12 mouse cellular contexts compared by ENCODE assay signal in the genomic region with DNA sequence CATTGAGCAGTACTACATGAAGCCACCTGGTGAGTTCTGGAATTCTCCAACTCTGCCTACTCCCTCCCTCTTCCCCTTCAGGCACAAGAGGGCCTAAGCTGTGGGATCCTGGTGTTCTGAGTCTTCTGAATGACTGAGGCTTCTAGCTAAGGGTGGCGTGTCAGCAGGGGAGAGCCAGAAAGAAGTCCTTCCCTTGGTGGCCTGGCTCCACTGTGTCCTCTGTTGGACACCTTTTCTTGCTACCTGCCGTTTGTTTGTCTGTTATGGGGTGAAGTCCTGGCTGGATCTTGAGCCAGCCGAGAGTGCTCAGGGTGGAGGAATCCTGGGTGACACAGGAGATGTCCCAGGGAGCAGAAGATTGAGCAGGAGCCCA. TPM values are rescaled to one million over a fixed set of nuclear protein-coding genes. Genes with fewer than 3 reads are reported as not detected.
DNase-seq lines count a peak whose midpoint lies in the region; ATAC-seq lines count a peak whose summit lies in the region.
"Had no signal": no experiment of that assay in that cellular context is flagged by ENCODE, and none has a peak within 500 bp of the region (broad histone marks: within the 10 kb centered on the region; RNA-seq: fewer than 3 reads in every experiment).

No protein-coding gene starts in this region.

- H3K4me1 ChIP-seq in neural tube, embryonic 12.5 days = peaks cover 42% of the 10 kb centered on the region
- H3K4me1 ChIP-seq in hindbrain, embryonic 12.5 days = peaks cover 31% of the 10 kb centered on the region
- peaks cover 29% of the 10 kb centered on the region for H3K4me1 ChIP-seq in midbrain, embryonic 14.5 days (ENCODE audit: control insufficient read depth, insufficient read depth, low read length)

- peak overlapping the region; percentile 80; the same call in 1 of the 2 replicates for H3K4me3 ChIP-seq in neural tube, embryonic 12.5 days
- peak overlapping the region; percentile 77 for H3K4me3 ChIP-seq in hindbrain, embryonic 12.5 days
- peak overlapping the region; percentile 85 for H3K4me3 ChIP-seq in midbrain, embryonic 14.5 days (replicated peaks; ENCODE audit: low read depth, low read length)

- WGBS in neural tube, embryonic 12.5 days = 91% methylated on average over 3 of the region's 3 CpGs
- WGBS in hindbrain, embryonic 12.5 days = 77% methylated on average over 3 of the region's 3 CpGs
- 88% methylated on average over 3 of the region's 3 CpGs for WGBS in midbrain, embryonic 14.5 days

- no peak for ATAC-seq in neural tube, embryonic 12.5 days (ENCODE audit: low FRiP score, low read depth)
- no peak for ATAC-seq in hindbrain, embryonic 12.5 days (ENCODE audit: low FRiP score)
- no peak for ATAC-seq in midbrain, embryonic 14.5 days (ENCODE audit: low FRiP score, low TSS enrichment)
- ATAC-seq: activated CD4-positive, CD25-positive, alpha-beta regulatory T cell, adult 4 months had no signal

- no peak overlapping the region for H3K27ac ChIP-seq in neural tube, embryonic 12.5 days
- H3K27ac ChIP-seq in hindbrain, embryonic 12.5 days = no peak overlapping the region
- no peak overlapping the region for H3K27ac ChIP-seq in midbrain, embryonic 14.5 days (replicated peaks; ENCODE audit: low read depth, low read length)
- H3K27ac ChIP-seq: heart, embryonic 13.5 days had no signal

- peaks cover 23% of the 10 kb centered on the region for H3K27me3 ChIP-seq in neural tube, embryonic 12.5 days (replicated peaks)
- H3K27me3 ChIP-seq in hindbrain, embryonic 12.5 days = peaks cover 23% of the 10 kb centered on the region
- no peaks in the 10 kb centered on the region for H3K27me3 ChIP-seq in midbrain, embryonic 14.5 days (ENCODE audit: control insufficient read depth, insufficient read depth, low read length)

- H3K9ac ChIP-seq in neural tube, embryonic 12.5 days = peak overlapping the region; percentile 83; the same call in 1 of the 2 replicates
- H3K9ac ChIP-seq in hindbrain, embryonic 12.5 days = no peak overlapping the region
- H3K9ac ChIP-seq in midbrain, embryonic 14.5 days (replicated peaks; ENCODE audit: low read length) = peak overlapping the region; percentile 88; the same call in 1 of the 2 replicates
- H3K9ac ChIP-seq: heart, embryonic 13.5 days; lung, embryonic 14.5 days had no signal

- H3K9me3 ChIP-seq in neural tube, embryonic 12.5 days = no peaks in the 10 kb centered on the region
- H3K9me3 ChIP-seq in hindbrain, embryonic 12.5 days (replicated peaks) = no peaks in the 10 kb centered on the region
- H3K9me3 ChIP-seq in midbrain, embryonic 14.5 days (ENCODE audit: control insufficient read depth, low read length) = no peaks in the 10 kb centered on the region
- H3K9me3 ChIP-seq: heart, embryonic 13.5 days had no signal

- H3K4me2 ChIP-seq in neural tube, embryonic 12.5 days (replicated peaks) = peak overlapping the region; percentile 83
- H3K4me2 ChIP-seq in hindbrain, embryonic 12.5 days (replicated peaks) = peak overlapping the region; percentile 78
- H3K4me2 ChIP-seq in midbrain, embryonic 14.5 days (ENCODE audit: low read length) = peak overlapping the region; percentile 64

- H3K36me3 ChIP-seq in neural tube, embryonic 12.5 days = peaks cover 18% of the 10 kb centered on the region
- H3K36me3 ChIP-seq in hindbrain, embryonic 12.5 days = peaks cover 17% of the 10 kb centered on the region
- peaks cover 21% of the 10 kb centered on the region for H3K36me3 ChIP-seq in midbrain, embryonic 14.5 days (ENCODE audit: control insufficient read depth, insufficient read depth, low read length)
- H3K36me3 ChIP-seq: heart, embryonic 13.5 days had no signal

- no peak for DNase-seq in neural tube, embryonic 10.5 days (ENCODE audit: extremely low spot score, low spot score)
- DNase-seq in midbrain, embryonic 14.5 days = no peak
- DNase-seq in yolk sac, embryonic 10.5 days (ENCODE audit: low spot score) = no peak
- DNase-seq in lung, postnatal 14 days = no peak
- DNase-seq in urinary bladder, adult 2 months (ENCODE audit: low spot score) = no peak
- DNase-seq: gastrocnemius, postnatal 10 days; lung, embryonic 14.5 days; thymus, postnatal 4 days had no signal

RNA-seq across cellular contexts. Expression of a gene that starts 2.7 kb away (rescaled TPM):
- polyA plus RNA-seq in neural tube, embryonic 12.5 days (2016; fragmentation: Nextera tagmentation; extraction: Ambion mirVana) = 3.7 and 4.1 TPM in 2 replicates
- polyA plus RNA-seq in hindbrain, embryonic 12.5 days (2016; fragmentation: Nextera tagmentation; extraction: Ambion mirVana) = 2.8 and 3.1 TPM in 2 replicates
- polyA plus RNA-seq in midbrain, embryonic 14.5 days (2014; fragmentation: Nextera tagmentation; extraction: Ambion mirVana) = 3.2 and 4.8 TPM in 2 replicates
- 1.2 and 1.5 TPM in 2 replicates for polyA plus RNA-seq in urinary bladder, adult 2 months (2012; rRNA removed)
- polyA plus RNA-seq: activated CD4-positive, CD25-positive, alpha-beta regulatory T cell, adult 4 months had no signal

RNA-seq across cellular contexts. Expression of a gene that starts 15.3 kb away (rescaled TPM):
- polyA plus RNA-seq in neural tube, embryonic 12.5 days (2016; fragmentation: Nextera tagmentation; extraction: Ambion mirVana) = 384 and 439 TPM in 2 replicates
- 377 and 404 TPM in 2 replicates for polyA plus RNA-seq in hindbrain, embryonic 12.5 days (2016; fragmentation: Nextera tagmentation; extraction: Ambion mirVana)
- 456 and 786 TPM in 2 replicates for polyA plus RNA-seq in midbrain, embryonic 14.5 days (2014; fragmentation: Nextera tagmentation; extraction: Ambion mirVana)
- 8.4 and 8.5 TPM in 2 replicates for polyA plus RNA-seq in urinary bladder, adult 2 months (2012; rRNA removed)
- polyA plus RNA-seq: activated CD4-positive, CD25-positive, alpha-beta regulatory T cell, adult 4 months had no signal

Comparison
In these comparisons a context has a peak if more than half of its experiments do, and no peak if none do; other contexts are left out.
1. RNA of a gene that starts 15.3 kb away (polyA plus RNA-seq): 456 to 786 TPM in midbrain, embryonic 14.5 days, 377 to 404 TPM in hindbrain, embryonic 12.5 days and 384 to 439 TPM in neural tube, embryonic 12.5 days; 8.4 to 8.5 TPM in urinary bladder, adult 2 months; every median in the first group is over 10 times any median in the second.
2. Peak in every context shown above with its lines, with median percentiles within 50 percentile points of each other: H3K4me2 ChIP-seq and H3K4me3 ChIP-seq.